Mouse (Mus musculus) erythroblast, embryonic 14.5 days (primary cell): Measurements from ENCODE around the gene Fyn.

Source experiments
- GATA1 ChIP-seq: IDR thresholded peaks from 2 replicates; pipeline ENCODE4 v1.6.1; 2012; ENCODE audit warnings: low read length, inconsistent platforms, mixed read lengths
- TAL1 ChIP-seq: IDR thresholded peaks from 3 replicates; pipeline ENCODE4 v1.6.1; 2012; ENCODE audit warnings: low read length, inconsistent platforms, mixed read lengths

GRCm38 (mm10) chr10:39512631-39513314 lies 144.1 kb downstream of the Fyn start:
- no peak for TF ChIP-seq GATA1
- TF ChIP-seq TAL1 = no peak
